Mouse (Mus musculus) heart, postnatal 0 days (tissue): ENCODE data around the gene Erp27.
"Not testable (repeated sequence)": the region's sequence is repeated elsewhere in the genome, so short reads cannot be mapped to it uniquely, and the experiment has no call there.

Experiments
- CTCF ChIP-seq: IDR thresholded peaks from 2 replicates; pipeline ENCODE4 v1.5.1; 2016; ENCODE audit warnings: antibody characterized with exemption, control low read depth, low read depth
- EP300 ChIP-seq: IDR thresholded peaks from 2 replicates; pipeline ENCODE4 v1.6.1; 2016; ENCODE audit warnings: antibody characterized with exemption, low read depth

DNA sequence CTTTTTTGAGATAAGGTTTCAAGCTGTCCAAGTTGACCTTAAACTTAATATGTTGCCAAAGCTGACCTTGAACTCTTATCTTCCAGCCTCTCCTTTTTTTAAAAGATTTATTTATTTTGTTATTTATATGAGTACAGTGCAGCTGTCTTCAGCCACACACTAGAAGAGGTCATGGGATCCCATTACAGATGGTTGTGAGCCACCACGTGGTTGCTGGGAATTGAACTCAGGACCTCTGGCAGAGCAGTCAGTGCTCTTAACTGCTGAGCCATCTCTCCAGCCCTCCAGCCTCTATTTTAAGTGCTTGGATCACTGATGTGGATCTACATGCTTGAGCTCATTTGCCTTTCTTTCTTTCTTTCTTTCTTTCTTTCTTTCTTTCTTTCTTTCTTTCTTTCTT, 37.2 kb downstream of the Erp27 start:
- TF ChIP-seq CTCF, EP300: not testable (repeated sequence)
